Mouse (Mus musculus) ovary, postnatal 10 days (tissue): ENCODE results near the gene Lrrc40.
"Not testable (repeated sequence)": the region's sequence is repeated elsewhere in the genome, so short reads cannot be mapped to it uniquely, and the experiment has no call there.

Experiments
- DNase-seq: peaks from one replicate; pipeline ENCODE4 v3.0.0; 2022; ENCODE audit warnings: low spot score

Lrrc40 gene

GRCm38 (mm10) chr3:158091601-158092000 is 55.1 kb downstream of the Lrrc40 start:
- DNase-seq = no peak

GRCm38 (mm10) chr3:158093919-158094318 is 57.5 kb downstream of the Lrrc40 start:
- no peak for DNase-seq

- DNase-seq = not testable (repeated sequence)
These were observed 65.6 kb downstream of the Lrrc40 start for GRCm38 (mm10) chr3:158102043-158102442.

- not testable (repeated sequence) for DNase-seq
These were observed 66.1 kb downstream of the Lrrc40 start for GRCm38 (mm10) chr3:158102530-158102929.

GRCm38 (mm10) chr3:158103467-158103866 is 67.0 kb downstream of the Lrrc40 start:
- no peak for DNase-seq

GRCm38 (mm10) chr3:158105260-158105659 is 68.8 kb downstream of the Lrrc40 start:
- DNase-seq = no peak
